Mouse (Mus musculus) hematopoietic stem cell, adult 5-6 weeks (primary cell): ENCODE measurements around the gene Kcnk4. TPM values are rescaled to one million over a fixed set of nuclear protein-coding genes. Genes with fewer than 3 reads are reported as not detected.

Experiments used
- ATAC-seq, 2 experiments: fragments of 125-278 bp in 1 of 2; replicated peaks in 1 of 2; 2 replicates each; pipeline ENCODE4 v1.8.0; 2016 to 2017; ENCODE audit warnings: inconsistent platforms in 2 of 2, mild to moderate bottlenecking in 2 of 2, moderate number of reproducible peaks in 2 of 2, low read depth in 1 of 2, moderate TSS enrichment in 1 of 2; ENCODE audit not compliant: low FRiP score in 2 of 2, poor library complexity in 2 of 2, severe bottlenecking in 2 of 2, insufficient read depth in 1 of 2, low TSS enrichment in 1 of 2
- total RNA-seq: library from RNA; stranded (forward); fragments of 172-1452, 232-1000 nt; gene quantifications from 2 replicates; pipeline ENCODE4 v1.2.3, GENCODE M21; 2017

The Kcnk4 gene
- total RNA-seq, 1 experiment from 2014 or later, result not detected

DNA sequence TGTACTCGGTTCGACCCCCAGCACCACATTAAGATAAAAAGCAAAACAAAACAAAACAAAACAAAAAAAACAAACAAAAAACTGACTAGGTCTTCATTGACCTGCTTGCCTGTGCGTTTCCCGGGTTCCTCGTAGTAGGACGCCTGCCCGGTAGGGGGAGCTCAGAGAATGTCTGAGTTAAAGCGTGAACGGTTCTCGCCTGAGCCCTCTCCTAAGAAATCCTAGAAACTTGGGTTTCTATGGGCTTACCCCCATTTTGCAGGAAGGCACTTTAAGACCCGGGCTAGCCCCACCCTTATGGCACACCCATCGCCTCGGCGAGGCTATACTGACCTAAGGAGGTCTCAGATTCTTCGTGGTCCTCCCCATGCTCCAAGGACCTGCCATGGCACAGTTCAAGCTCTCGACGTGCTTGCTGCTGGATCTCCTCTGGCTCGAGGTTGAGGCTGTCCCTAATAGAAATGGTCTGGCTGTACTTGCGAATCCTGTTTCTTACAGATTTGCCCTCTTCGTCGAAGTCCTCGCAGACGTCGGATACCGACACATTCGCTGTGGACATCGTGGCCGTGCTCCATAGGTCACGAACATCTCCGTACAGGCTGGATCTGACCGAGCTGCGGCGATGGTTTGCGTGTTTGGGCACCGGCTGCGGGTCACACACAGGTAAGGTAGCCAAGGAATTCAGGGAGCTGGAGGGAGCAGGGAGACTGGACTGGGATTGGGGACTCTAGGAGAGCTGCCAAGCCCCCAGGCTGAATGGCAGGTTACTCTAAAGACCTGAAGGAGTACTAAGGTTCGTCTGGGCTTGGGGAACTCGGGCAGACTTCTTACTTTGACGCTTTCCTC, 9.6 kb downstream of the Kcnk4 start:
- no peak for ATAC-seq

- ATAC-seq, result no peak
These were observed 11.2 kb downstream of the Kcnk4 start for GRCm38 (mm10) chr19:6922901-6923735.

GRCm38 (mm10) chr19:6921647-6922567, 12.4 kb downstream of the Kcnk4 start, which contains the start of gene Esrra:
Esrra (minus strand) TSS chr19:6921813.
- peak; percentile 91 to 93 for ATAC-seq

GRCm38 (mm10) chr19:6920741-6921636, 13.3 kb downstream of the Kcnk4 start:
- no peak for ATAC-seq

DNA sequence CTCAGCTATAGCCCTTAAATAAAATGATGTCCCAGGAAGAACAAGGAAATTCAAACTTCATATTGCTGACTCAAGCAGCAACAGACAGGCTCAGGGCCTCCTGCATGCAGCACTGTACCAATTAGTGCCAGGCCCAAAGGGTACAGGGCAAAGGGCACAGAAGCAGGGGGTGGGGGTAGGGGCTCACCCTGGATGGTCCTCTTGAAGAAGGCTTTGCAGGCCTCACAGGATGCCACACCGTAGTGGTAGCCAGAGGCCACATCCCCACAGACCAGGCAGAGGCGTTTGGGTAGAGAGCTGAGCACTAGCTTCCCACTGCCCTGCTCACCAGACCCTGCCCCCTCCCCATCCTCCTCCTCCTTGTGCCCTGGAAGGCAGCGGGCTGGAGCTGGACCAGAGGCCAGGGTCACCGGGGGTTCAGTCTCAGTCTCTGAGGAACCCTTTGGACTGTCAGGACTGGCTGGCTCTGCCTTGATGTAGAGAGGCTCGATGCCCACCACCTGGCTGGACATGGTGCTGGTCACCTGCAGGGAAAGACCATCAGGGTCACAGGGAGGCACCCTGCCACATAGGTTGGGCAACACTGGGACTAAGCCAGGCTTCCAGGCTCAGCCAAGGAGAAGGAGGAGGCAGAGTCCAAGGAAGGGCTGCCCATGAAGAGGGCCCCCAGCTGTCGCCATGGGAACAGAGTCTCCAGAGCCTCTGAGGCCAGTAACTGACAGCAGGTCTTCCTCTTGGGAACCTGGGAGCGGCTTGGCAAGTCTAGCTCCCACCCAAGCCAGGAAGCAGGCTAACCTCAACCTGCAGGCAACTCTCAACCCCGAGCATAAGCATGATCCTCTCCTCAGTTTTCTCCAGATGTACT, 14.2 kb downstream of the Kcnk4 start:
- ATAC-seq, result no peak

DNA sequence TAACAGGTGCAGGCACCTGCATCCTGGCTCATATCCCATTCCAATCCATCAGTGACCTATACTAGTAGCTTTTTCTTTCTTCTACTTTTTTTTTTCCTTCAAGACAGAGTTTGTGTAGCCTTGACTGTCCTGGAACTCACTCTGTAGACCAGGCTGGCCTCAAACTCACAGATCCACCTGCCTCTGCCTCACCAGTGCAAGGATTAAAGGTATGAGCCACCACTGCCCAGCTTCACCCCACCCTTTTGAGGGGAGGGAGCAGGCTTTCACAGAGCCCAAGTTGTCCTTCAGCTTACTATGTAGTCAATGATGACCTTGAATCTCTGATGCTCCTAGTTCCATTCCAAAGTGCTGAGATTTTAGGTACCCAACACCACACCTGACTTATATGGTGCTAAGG, 14.9 kb downstream of the Kcnk4 start:
- no peak for ATAC-seq

DNA sequence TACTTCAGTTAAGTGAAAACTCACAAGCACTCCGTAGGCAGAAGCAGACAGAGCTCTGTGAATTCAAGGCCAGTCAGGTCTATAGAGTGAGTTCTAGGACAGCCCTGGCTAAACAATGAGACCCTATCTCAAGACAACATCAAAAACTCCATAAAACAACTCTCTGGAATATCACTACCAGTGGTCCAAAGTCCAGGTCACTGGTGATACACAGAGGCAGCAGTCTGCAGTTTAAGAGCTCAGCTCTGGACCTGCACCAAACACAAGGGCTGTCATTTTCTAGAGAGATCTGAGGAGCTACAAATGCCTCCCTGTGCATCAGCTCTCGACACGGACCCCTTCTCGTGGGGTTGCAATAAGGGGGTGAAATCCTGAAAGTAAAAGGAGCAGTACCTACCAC, 16.0 kb downstream of the Kcnk4 start:
- ATAC-seq, result no peak

DNA sequence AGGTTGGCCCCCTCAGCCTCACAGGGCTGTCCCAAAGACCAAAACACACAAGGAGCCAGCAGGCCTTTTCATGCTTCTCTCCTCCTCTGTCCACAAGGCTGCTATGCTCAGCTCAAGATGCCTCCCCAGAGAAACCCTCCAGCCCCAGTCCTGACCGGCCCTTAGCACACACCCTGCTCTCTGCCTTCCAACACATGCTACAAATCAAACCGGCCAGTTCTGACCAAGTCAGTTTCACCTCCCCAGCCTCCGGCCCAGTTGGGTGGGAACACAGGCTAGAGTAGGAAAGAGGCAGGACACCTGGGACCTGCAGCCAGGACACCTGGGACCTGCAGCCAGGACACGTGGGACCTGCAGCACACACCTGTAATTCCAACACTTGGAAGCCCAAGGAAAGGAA, 17.8 kb downstream of the Kcnk4 start:
- no peak for ATAC-seq

- ATAC-seq, result no peak
These were observed 19.0 kb downstream of the Kcnk4 start for GRCm38 (mm10) chr19:6915276-6915675.

DNA sequence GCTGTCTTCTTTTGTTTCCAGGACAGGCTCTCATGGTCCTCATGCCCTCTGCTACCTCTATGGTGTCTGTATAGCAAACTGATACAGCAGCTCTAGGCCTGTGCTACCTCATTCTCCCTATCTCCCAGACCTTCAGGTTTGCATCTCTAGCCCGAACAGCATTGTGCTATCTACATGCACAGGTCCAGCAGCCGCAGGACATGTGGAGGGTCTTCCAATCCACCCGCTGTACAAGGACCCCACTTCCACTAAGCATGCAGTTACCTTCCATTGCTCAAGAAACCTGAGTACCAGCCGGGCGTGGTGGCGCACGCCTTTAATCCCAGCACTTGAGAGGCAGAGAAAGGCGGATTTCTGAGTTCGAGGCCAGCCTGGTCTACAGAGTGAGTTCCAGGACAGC, 19.8 kb downstream of the Kcnk4 start:
- ATAC-seq, result no peak

GRCm38 (mm10) chr19:6913991-6914390, 20.3 kb downstream of the Kcnk4 start:
- no peak for ATAC-seq

- ATAC-seq, result no peak
These were observed 21.3 kb downstream of the Kcnk4 start for GRCm38 (mm10) chr19:6913036-6913435.

GRCm38 (mm10) chr19:6912205-6912970, 21.9 kb downstream of the Kcnk4 start:
- ATAC-seq, result no peak

- ATAC-seq, result no peak
These were observed 22.9 kb downstream of the Kcnk4 start for GRCm38 (mm10) chr19:6911101-6912074.
